Mouse (Mus musculus): Measurements from ENCODE around the gene Arpc1a. TPM values are rescaled to one million over a fixed set of nuclear protein-coding genes. Genes with fewer than 3 reads are reported as not detected.

Arpc1a gene
- polyA plus RNA-seq, 1 experiment from 2014 or later = 146 TPM

- Histone ChIP-seq H3K9ac (ENCODE audit: low read length) (peak overlapping the region; percentile 86), H3K9me3 (ENCODE audit: control insufficient read depth, low read length) (no peaks in the 10 kb centered on the region), H3K4me1 (replicated peaks; ENCODE audit: control insufficient read depth, insufficient read depth, low read length) (peaks cover 14% of the 10 kb centered on the region), H3K4me2 (ENCODE audit: low read depth, low read length) (peak overlapping the region; percentile 77), H3K27ac (ENCODE audit: low read length) (peak overlapping the region; percentile 81), H3K36me3 (ENCODE audit: control insufficient read depth, insufficient read depth, low read length) (peaks cover 23% of the 10 kb centered on the region), H3K4me3 (ENCODE audit: low read length) (peak overlapping the region; percentile 74), H3K27me3 (ENCODE audit: control insufficient read depth, insufficient read depth, low read depth, low read length) (no peaks in the 10 kb centered on the region)
- 0% methylated on average over 18 of the region's 18 CpGs for WGBS
- no peak for ATAC-seq (ENCODE audit: low read depth)
Observed at GRCm38 (mm10) chr5:145140611-145141010, 57.0 kb downstream of the Arpc1a start.

- no peak for ATAC-seq (ENCODE audit: low read depth)
- 89% methylated on average over 5 of the region's 5 CpGs for WGBS
- H3K36me3 ChIP-seq (ENCODE audit: control insufficient read depth, insufficient read depth, low read length) = peaks cover 51% of the 10 kb centered on the region
Observed at GRCm38 (mm10) chr5:145147748-145148147, 64.1 kb downstream of the Arpc1a start.

GRCm38 (mm10) chr5:145149294-145149693, 65.7 kb downstream of the Arpc1a start:
- 83% methylated on average over 6 of the region's 6 CpGs for WGBS
- peaks cover 46% of the 10 kb centered on the region for H3K36me3 ChIP-seq (ENCODE audit: control insufficient read depth, insufficient read depth, low read length)
- no peaks in the 10 kb centered on the region for H3K9me3 ChIP-seq (ENCODE audit: control insufficient read depth, low read length)
- no peaks in the 10 kb centered on the region for H3K4me1 ChIP-seq (replicated peaks; ENCODE audit: control insufficient read depth, insufficient read depth, low read length)
- no peak overlapping the region for H3K9ac ChIP-seq (ENCODE audit: low read length)
- no peak overlapping the region for H3K27ac ChIP-seq (ENCODE audit: low read length)
- H3K4me3 ChIP-seq (ENCODE audit: low read length) = no peak overlapping the region
- no peak for ATAC-seq (ENCODE audit: low read depth)
- no peaks in the 10 kb centered on the region for H3K27me3 ChIP-seq (ENCODE audit: control insufficient read depth, insufficient read depth, low read depth, low read length)
- H3K4me2 ChIP-seq (ENCODE audit: low read depth, low read length) = no peak overlapping the region

More at GRCm38 (mm10) chr5:145147748-145148147, 64.1 kb downstream of the Arpc1a start:
- Histone ChIP-seq H3K9me3 (ENCODE audit: control insufficient read depth, low read length) (no peaks in the 10 kb centered on the region), H3K4me2 (ENCODE audit: low read depth, low read length) (no peak overlapping the region), H3K4me1 (replicated peaks; ENCODE audit: control insufficient read depth, insufficient read depth, low read length) (no peaks in the 10 kb centered on the region), H3K9ac (ENCODE audit: low read length) (no peak overlapping the region), H3K27me3 (ENCODE audit: control insufficient read depth, insufficient read depth, low read depth, low read length) (no peaks in the 10 kb centered on the region), H3K4me3 (ENCODE audit: low read length) (no peak overlapping the region), H3K27ac (ENCODE audit: low read length) (no peak overlapping the region)

GRCm38 (mm10) chr5:145152690-145153089, 69.1 kb downstream of the Arpc1a start:
- no peak for ATAC-seq (ENCODE audit: low read depth)
- H3K4me1 ChIP-seq (replicated peaks; ENCODE audit: control insufficient read depth, insufficient read depth, low read length) = no peaks in the 10 kb centered on the region
- H3K9ac ChIP-seq (ENCODE audit: low read length) = no peak overlapping the region
- WGBS = 88% methylated on average over 5 of the region's 5 CpGs
- H3K27me3 ChIP-seq (ENCODE audit: control insufficient read depth, insufficient read depth, low read depth, low read length) = no peaks in the 10 kb centered on the region
- peaks cover 35% of the 10 kb centered on the region for H3K36me3 ChIP-seq (ENCODE audit: control insufficient read depth, insufficient read depth, low read length)
- no peaks in the 10 kb centered on the region for H3K9me3 ChIP-seq (ENCODE audit: control insufficient read depth, low read length)
- H3K4me3 ChIP-seq (ENCODE audit: low read length) = no peak overlapping the region
- no peak overlapping the region for H3K4me2 ChIP-seq (ENCODE audit: low read depth, low read length)
- H3K27ac ChIP-seq (ENCODE audit: low read length) = no peak overlapping the region

Other genes with a start within 250 kb of the Arpc1a start
- gene Smurf1, start 118.0 kb upstream of the Arpc1a start, polyA plus RNA-seq (2015; fragmentation: Nextera tagmentation; extraction: Ambion mirVana) = 9.5 and 15.6 TPM in 2 replicates
- 0.25 TPM in 1 of 2 replicates, not detected in the other for gene Gm4871, start 51.1 kb upstream of the Arpc1a start, polyA plus RNA-seq (2015; fragmentation: Nextera tagmentation; extraction: Ambion mirVana)
- 0.23 TPM in 1 of 2 replicates, not detected in the other for gene 1700018F24Rik, start 40.8 kb upstream of the Arpc1a start, polyA plus RNA-seq (2015; fragmentation: Nextera tagmentation; extraction: Ambion mirVana)
- gene Kpna7, start 200 bp downstream of the Arpc1a start, polyA plus RNA-seq (2015; fragmentation: Nextera tagmentation; extraction: Ambion mirVana) = not detected in 2 replicates
- gene Arpc1b, start 30.4 kb downstream of the Arpc1a start, polyA plus RNA-seq (2015; fragmentation: Nextera tagmentation; extraction: Ambion mirVana) = 379 and 391 TPM in 2 replicates
- 78.0 and 94.0 TPM in 2 replicates for gene Pdap1, start 56.4 kb downstream of the Arpc1a start, polyA plus RNA-seq (2015; fragmentation: Nextera tagmentation; extraction: Ambion mirVana)
- 178 and 181 TPM in 2 replicates for gene Bud31, start 56.5 kb downstream of the Arpc1a start, polyA plus RNA-seq (2015; fragmentation: Nextera tagmentation; extraction: Ambion mirVana)
- 15.7 and 15.9 TPM in 2 replicates for gene Ptcd1, start 83.3 kb downstream of the Arpc1a start, polyA plus RNA-seq (2015; fragmentation: Nextera tagmentation; extraction: Ambion mirVana)
- 49.1 and 50.4 TPM in 2 replicates for gene Cpsf4, start 83.4 kb downstream of the Arpc1a start, polyA plus RNA-seq (2015; fragmentation: Nextera tagmentation; extraction: Ambion mirVana)
- gene Atp5j2, start 108.2 kb downstream of the Arpc1a start, polyA plus RNA-seq (2015; fragmentation: Nextera tagmentation; extraction: Ambion mirVana) = 672 and 734 TPM in 2 replicates
- 9.4 and 10.9 TPM in 2 replicates for gene Zkscan14, start 118.0 kb downstream of the Arpc1a start, polyA plus RNA-seq (2015; fragmentation: Nextera tagmentation; extraction: Ambion mirVana)
- gene Zkscan5, start 120.7 kb downstream of the Arpc1a start, polyA plus RNA-seq (2015; fragmentation: Nextera tagmentation; extraction: Ambion mirVana) = 12.0 and 12.4 TPM in 2 replicates
- gene Zfp655, start 147.9 kb downstream of the Arpc1a start, polyA plus RNA-seq (2015; fragmentation: Nextera tagmentation; extraction: Ambion mirVana) = 33.9 and 36.5 TPM in 2 replicates
- 0.15 and 0.57 TPM in 2 replicates for gene Zscan25, start 196.7 kb downstream of the Arpc1a start, polyA plus RNA-seq (2015; fragmentation: Nextera tagmentation; extraction: Ambion mirVana)